Mouse (Mus musculus): Measurements from ENCODE around the gene Lrrc4.

- TF ChIP-seq POLR2A (IDR thresholded peaks at IDR 0.05; ENCODE audit: extremely low read depth, insufficient read depth, low read length) (no peak), CTCF (IDR thresholded peaks at IDR 0.05; ENCODE audit: low read depth, low read length) (no peak)
These were observed 29.4 kb upstream of the Lrrc4 start for GRCm38 (mm10) chr6:28860922-28861321.

Measured in liver, adult 2 months (tissue).